Mouse (Mus musculus) midbrain, embryonic 10.5 days (tissue): ENCODE measurements at regions not wholly inside any gene's neighbourhood (a gene's known extent, or its start where the extent isn't known, plus 50 kb on each side); places are given as distances from the start of the nearest gene placed in this dataset.
"Not testable (repeated sequence)": the region's sequence is repeated elsewhere in the genome, so short reads cannot be mapped to it uniquely, and the experiment has no call there.

Source experiments
- DNase-seq: peaks from one replicate; pipeline ENCODE4 v3.0.0-alpha.2; 2017; ENCODE audit warnings: low spot score
- H3K27ac ChIP-seq: fragments of 300-500 bp; sonication (generic); replicated peaks from 2 replicates; pipeline ENCODE4 v1.5.1; 2016; ENCODE audit warnings: mild to moderate bottlenecking
- H3K27me3 ChIP-seq: fragments of 300-500 bp; sonication (generic); 2 replicates; pipeline ENCODE4 v1.6.1; 2016; ENCODE audit warnings: low read depth, mild to moderate bottlenecking; ENCODE audit not compliant: poor library complexity, severe bottlenecking
- H3K36me3 ChIP-seq: fragments of 300-500 bp; sonication (generic); 2 replicates; pipeline ENCODE4 v1.6.1; 2016; ENCODE audit warnings: mild to moderate bottlenecking, moderate library complexity
- H3K4me1 ChIP-seq: fragments of 300-500 bp; sonication (generic); 2 replicates; pipeline ENCODE4 v1.6.1; 2016
- H3K4me3 ChIP-seq: fragments of 300-500 bp; sonication (generic); 2 replicates; pipeline ENCODE4 v1.5.1; 2016; ENCODE audit warnings: mild to moderate bottlenecking, moderate library complexity
- H3K9me3 ChIP-seq: fragments of 300-500 bp; sonication (generic); replicated peaks from 2 replicates; pipeline ENCODE4 v1.6.1; 2016; ENCODE audit warnings: mild to moderate bottlenecking
- WGBS: fragments of 180-500 bp; shearing (Covaris S2); methylation state at CpG from one replicate; pipeline ENCODE4 v1.1.7; 2016; 5-methylcytosine and 5-hydroxymethylcytosine counted together

- Histone ChIP-seq H3K4me3 (no peak overlapping the region), H3K4me1 (no peaks in the 10 kb centered on the region), H3K9me3 (no peaks in the 10 kb centered on the region), H3K36me3 (no peaks in the 10 kb centered on the region), H3K27me3 (no peaks in the 10 kb centered on the region), H3K27ac (no peak overlapping the region)
- DNase-seq: no peak
- 21% methylated on average over 2 of the region's 2 CpGs for WGBS
Measured at GRCm38 (mm10) chr4:23133386-23133785, 645.2 kb upstream of the Pou3f2 start.

GRCm38 (mm10) chr4:23101452-23101851 lies 613.3 kb upstream of the Pou3f2 start:
- WGBS: 94% methylated on average over 2 of the region's 2 CpGs
- H3K9me3 ChIP-seq, H3K27ac ChIP-seq, DNase-seq, H3K36me3 ChIP-seq, H3K4me3 ChIP-seq, H3K4me1 ChIP-seq, H3K27me3 ChIP-seq: not testable (repeated sequence)

GRCm38 (mm10) chr4:23079521-23079920 lies 591.4 kb upstream of the Pou3f2 start:
- DNase-seq: no peak
- no peaks in the 10 kb centered on the region for H3K36me3 ChIP-seq
- 95% methylated on average over 5 of the region's 5 CpGs for WGBS
- no peak overlapping the region for H3K27ac ChIP-seq
- H3K27me3 ChIP-seq: no peaks in the 10 kb centered on the region
- H3K4me3 ChIP-seq: no peak overlapping the region
- H3K9me3 ChIP-seq: no peaks in the 10 kb centered on the region; the same call in 1 of the 2 replicates
- no peaks in the 10 kb centered on the region for H3K4me1 ChIP-seq

GRCm38 (mm10) chr4:23077603-23078002 lies 589.4 kb upstream of the Pou3f2 start:
- Histone ChIP-seq H3K36me3 (no peaks in the 10 kb centered on the region), H3K4me3 (no peak overlapping the region), H3K9me3 (no peaks in the 10 kb centered on the region), H3K27ac (no peak overlapping the region), H3K4me1 (no peaks in the 10 kb centered on the region), H3K27me3 (no peaks in the 10 kb centered on the region)
- 89% methylated on average over 2 of the region's 2 CpGs for WGBS
- DNase-seq: no peak

- Histone ChIP-seq H3K27ac (no peak overlapping the region), H3K36me3 (no peaks in the 10 kb centered on the region), H3K4me1 (no peaks in the 10 kb centered on the region), H3K4me3 (no peak overlapping the region), H3K27me3 (no peaks in the 10 kb centered on the region), H3K9me3 (no peaks in the 10 kb centered on the region)
- DNase-seq: no peak
- WGBS: 78% methylated on average over 9 of the region's 9 CpGs
Measured at GRCm38 (mm10) chr4:23050701-23051317, 562.6 kb upstream of the Pou3f2 start.

GRCm38 (mm10) chr4:23037784-23038183 lies 549.6 kb upstream of the Pou3f2 start:
- H3K4me1 ChIP-seq: peaks cover 6% of the 10 kb centered on the region
- no peaks in the 10 kb centered on the region for H3K27me3 ChIP-seq
- no peaks in the 10 kb centered on the region for H3K36me3 ChIP-seq
- H3K27ac ChIP-seq: no peak overlapping the region; the same call in 1 of the 2 replicates
- no peak overlapping the region for H3K4me3 ChIP-seq
- no peaks in the 10 kb centered on the region for H3K9me3 ChIP-seq
- WGBS: 69% methylated on average over 6 of the region's 6 CpGs
- DNase-seq: no peak

GRCm38 (mm10) chr4:23031271-23031670 lies 543.1 kb upstream of the Pou3f2 start:
- H3K27me3 ChIP-seq: no peaks in the 10 kb centered on the region
- no peaks in the 10 kb centered on the region for H3K4me1 ChIP-seq
- WGBS: 90% methylated on average over 2 of the region's 2 CpGs
- DNase-seq: no peak
- no peak overlapping the region for H3K4me3 ChIP-seq
- H3K9me3 ChIP-seq: 0 out of 2 replicates have a peak, but pooled peaks cover 3% of the 10 kb centered on the region
- no peaks in the 10 kb centered on the region for H3K36me3 ChIP-seq
- H3K27ac ChIP-seq: no peak overlapping the region

- 76% methylated on average over 2 of the region's 2 CpGs for WGBS
- no peak for DNase-seq
Measured at GRCm38 (mm10) chr4:23022177-23022576, 534.0 kb upstream of the Pou3f2 start.

GRCm38 (mm10) chr4:23010346-23010745 lies 522.2 kb upstream of the Pou3f2 start:
- Histone ChIP-seq H3K27me3 (no peaks in the 10 kb centered on the region), H3K4me1 (no peaks in the 10 kb centered on the region), H3K27ac (no peak overlapping the region), H3K4me3 (no peak overlapping the region), H3K36me3 (no peaks in the 10 kb centered on the region), H3K9me3 (0 out of 2 replicates have a peak, but pooled peaks cover 4% of the 10 kb centered on the region)
- DNase-seq: no peak
- WGBS: 83% methylated on average over 2 of the region's 2 CpGs

More at GRCm38 (mm10) chr4:23022177-23022576, 534.0 kb upstream of the Pou3f2 start:
- Histone ChIP-seq H3K27ac (no peak overlapping the region), H3K4me1 (no peaks in the 10 kb centered on the region), H3K27me3 (no peaks in the 10 kb centered on the region), H3K9me3 (no peaks in the 10 kb centered on the region), H3K4me3 (no peak overlapping the region), H3K36me3 (no peaks in the 10 kb centered on the region)

GRCm38 (mm10) chr4:23009196-23009595 lies 521.0 kb upstream of the Pou3f2 start:
- 83% methylated on average over 3 of the region's 3 CpGs for WGBS
- not testable (repeated sequence) for H3K4me3 ChIP-seq, H3K9me3 ChIP-seq, H3K4me1 ChIP-seq, H3K27ac ChIP-seq, H3K27me3 ChIP-seq, DNase-seq, H3K36me3 ChIP-seq

- H3K36me3 ChIP-seq: no peaks in the 10 kb centered on the region
- 39% methylated on average over 4 of the region's 4 CpGs for WGBS
- no peak overlapping the region for H3K4me3 ChIP-seq
- no peaks in the 10 kb centered on the region for H3K27me3 ChIP-seq
- no peak for DNase-seq
- no peaks in the 10 kb centered on the region for H3K9me3 ChIP-seq
- peaks cover 36% of the 10 kb centered on the region for H3K4me1 ChIP-seq
- H3K27ac ChIP-seq: peak overlapping the region; percentile 14; the same call in 1 of the 2 replicates
Measured at GRCm38 (mm10) chr4:22998994-22999393, 510.8 kb upstream of the Pou3f2 start.

- peak; percentile 24 for DNase-seq
- Histone ChIP-seq H3K9me3 (no peaks in the 10 kb centered on the region), H3K4me1 (peaks cover 36% of the 10 kb centered on the region), H3K4me3 (no peak overlapping the region), H3K36me3 (no peaks in the 10 kb centered on the region), H3K27me3 (no peaks in the 10 kb centered on the region), H3K27ac (peak overlapping the region; percentile 70)
- 37% methylated on average over 4 of the region's 4 CpGs for WGBS
Measured at GRCm38 (mm10) chr4:22997198-22997985, 509.2 kb upstream of the Pou3f2 start.

- H3K36me3 ChIP-seq: no peaks in the 10 kb centered on the region
- H3K4me3 ChIP-seq: no peak overlapping the region
- peaks cover 13% of the 10 kb centered on the region; the same call in 1 of the 2 replicates for H3K4me1 ChIP-seq
- no peak overlapping the region; the same call in 1 of the 2 replicates for H3K27ac ChIP-seq
- WGBS: 45% methylated on average over 4 of the region's 4 CpGs
- H3K9me3 ChIP-seq: no peaks in the 10 kb centered on the region
- H3K27me3 ChIP-seq: no peaks in the 10 kb centered on the region
- no peak for DNase-seq
Measured at GRCm38 (mm10) chr4:22986763-22987468, 498.8 kb upstream of the Pou3f2 start.
